Mouse (Mus musculus) liver (tissue): ENCODE measurements around the gene Ranbp3.

ENCODE experiments used
- DNase-seq: peaks from one replicate; pipeline ENCODE4 v3.0.0-alpha.2; 2020; ENCODE audit warnings: mixed read lengths

Ranbp3 gene

GRCm38 (mm10) chr17:56728117-56728516 lies 55.0 kb downstream of the Ranbp3 start:
- DNase-seq: peak; percentile 33

DNA sequence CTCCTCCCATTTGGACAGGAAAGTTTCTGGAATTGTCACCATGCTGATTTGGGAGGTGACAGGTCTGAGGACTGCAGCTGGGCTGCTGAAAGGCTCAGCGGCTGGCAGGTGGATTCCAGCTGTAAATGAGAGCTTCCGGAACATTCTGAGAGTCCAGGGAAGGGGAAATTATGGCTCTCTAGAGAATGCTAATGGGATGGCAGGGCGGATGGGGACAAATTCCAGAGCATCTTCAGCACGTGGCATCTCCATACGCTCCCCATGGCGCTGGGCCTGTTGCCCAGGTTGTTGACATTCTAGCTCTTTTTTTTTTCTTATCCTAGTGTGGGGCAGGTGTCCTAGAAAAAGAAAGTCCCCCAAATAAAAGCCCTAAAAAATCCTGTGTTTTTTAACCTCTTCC lies 56.1 kb downstream of the Ranbp3 start:
- DNase-seq: no peak

DNA sequence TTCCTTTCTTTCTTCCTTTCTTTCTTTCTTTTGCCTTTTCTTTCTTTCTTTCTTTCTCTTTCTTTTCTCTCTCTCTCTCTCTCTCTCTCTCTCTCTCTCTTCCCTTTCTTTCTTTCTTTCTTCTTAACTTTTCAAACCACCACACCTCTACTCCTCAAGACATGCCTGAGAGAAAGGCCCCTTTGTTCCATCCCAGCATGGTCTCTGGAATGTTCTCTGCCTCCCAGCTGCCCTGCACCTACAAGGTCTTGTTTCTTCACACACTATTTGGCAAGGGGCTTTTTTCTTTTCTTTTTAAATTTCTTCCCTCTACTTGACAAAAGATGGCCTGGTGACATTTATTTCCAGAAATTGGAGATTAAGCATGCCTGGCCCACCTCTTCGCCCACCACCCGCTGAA lies 56.6 kb downstream of the Ranbp3 start:
- DNase-seq: no peak

GRCm38 (mm10) chr17:56736534-56736933 lies 63.4 kb downstream of the Ranbp3 start:
- peak; percentile 57 for DNase-seq

DNA sequence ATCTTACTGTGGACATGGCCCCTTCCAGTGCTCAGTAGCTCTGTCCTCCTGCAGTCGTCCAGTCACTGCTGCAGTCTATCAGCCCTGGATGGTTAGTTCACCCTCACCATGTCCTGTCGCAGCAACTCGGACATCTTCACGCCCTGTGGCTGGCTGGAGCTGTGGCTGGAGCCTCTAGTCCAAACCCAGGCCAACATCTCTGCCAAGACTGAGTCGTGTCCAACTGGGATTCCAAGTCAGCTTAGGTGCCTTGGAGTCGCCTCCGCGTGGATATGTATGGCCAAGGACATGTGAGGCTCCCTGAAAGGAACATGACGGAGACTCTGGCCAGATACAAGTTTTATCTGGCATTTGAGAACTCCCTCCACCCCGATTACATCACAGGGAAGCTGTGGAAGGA lies 65.1 kb downstream of the Ranbp3 start:
- no peak for DNase-seq

DNA sequence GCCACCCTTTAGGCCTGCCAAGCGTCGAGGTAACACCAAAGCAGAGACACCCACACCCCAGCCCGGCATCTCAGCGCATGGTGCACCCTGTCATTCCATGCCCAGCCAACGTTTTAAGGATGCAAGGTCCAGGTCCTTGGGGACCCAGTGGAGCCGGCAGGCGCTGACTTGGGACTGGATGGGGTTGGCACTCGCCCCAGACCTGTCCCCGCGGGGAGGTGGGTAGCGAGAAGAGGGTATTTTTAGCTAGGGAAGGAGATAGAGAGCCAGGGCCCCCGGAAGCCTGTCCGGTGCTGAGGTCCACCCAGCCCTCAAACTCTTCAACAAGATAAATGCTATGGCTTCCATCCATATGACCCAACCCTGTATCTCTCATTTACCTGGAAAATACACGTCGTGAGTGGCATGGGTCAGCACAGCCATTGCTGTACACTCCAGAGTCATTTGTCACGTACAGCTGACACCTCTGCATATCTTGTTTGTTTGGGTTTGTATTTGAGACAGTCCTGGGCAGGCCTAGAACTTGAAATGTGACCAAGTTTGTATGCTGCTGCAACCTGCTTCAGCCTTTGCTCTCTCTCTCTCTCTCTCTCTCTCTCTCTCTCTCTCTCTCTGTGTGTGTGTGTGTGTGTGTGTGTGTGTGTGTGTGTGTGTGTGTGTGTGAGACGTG lies 67.2 kb downstream of the Ranbp3 start:
- no peak for DNase-seq

GRCm38 (mm10) chr17:56740788-56741160 lies 67.7 kb downstream of the Ranbp3 start:
- DNase-seq: no peak

GRCm38 (mm10) chr17:56744173-56744572 lies 71.1 kb downstream of the Ranbp3 start:
- no peak for DNase-seq

DNA sequence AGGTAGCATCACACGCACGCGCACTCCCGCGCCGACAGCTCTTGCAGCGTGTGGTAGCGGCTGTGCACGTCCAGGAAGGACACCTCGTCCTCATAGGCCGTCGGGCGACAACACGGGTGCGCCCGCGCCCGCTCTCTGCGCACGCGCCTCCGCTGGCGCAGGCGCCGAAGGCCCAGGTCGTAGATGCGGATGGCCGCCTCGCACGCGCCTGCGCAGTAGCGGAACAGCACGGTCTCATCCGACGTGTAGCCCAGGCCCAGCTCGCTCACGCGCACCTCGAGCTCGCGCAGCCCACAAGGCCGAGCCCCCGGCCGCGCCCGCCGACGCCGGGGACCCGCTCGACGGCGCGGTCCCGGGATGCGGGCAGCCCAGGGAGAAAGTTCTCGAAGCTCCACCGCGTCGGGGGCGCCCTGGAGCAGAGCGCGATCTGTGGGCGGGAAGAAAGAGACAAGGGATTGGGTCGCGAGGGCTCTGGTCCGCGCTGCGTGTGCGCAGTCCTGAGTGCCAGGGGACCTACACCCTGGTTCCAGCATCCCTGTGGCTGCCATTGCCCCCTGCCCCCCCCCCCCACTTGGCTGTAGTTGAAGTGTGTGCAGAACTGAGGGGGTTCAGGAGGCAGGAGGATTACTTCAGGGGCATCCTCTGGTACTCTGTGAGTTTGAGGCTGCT lies 78.4 kb downstream of the Ranbp3 start:
- DNase-seq: peak; percentile 74

- DNase-seq: no peak
Observed at GRCm38 (mm10) chr17:56753452-56753851, 80.4 kb downstream of the Ranbp3 start.

DNA sequence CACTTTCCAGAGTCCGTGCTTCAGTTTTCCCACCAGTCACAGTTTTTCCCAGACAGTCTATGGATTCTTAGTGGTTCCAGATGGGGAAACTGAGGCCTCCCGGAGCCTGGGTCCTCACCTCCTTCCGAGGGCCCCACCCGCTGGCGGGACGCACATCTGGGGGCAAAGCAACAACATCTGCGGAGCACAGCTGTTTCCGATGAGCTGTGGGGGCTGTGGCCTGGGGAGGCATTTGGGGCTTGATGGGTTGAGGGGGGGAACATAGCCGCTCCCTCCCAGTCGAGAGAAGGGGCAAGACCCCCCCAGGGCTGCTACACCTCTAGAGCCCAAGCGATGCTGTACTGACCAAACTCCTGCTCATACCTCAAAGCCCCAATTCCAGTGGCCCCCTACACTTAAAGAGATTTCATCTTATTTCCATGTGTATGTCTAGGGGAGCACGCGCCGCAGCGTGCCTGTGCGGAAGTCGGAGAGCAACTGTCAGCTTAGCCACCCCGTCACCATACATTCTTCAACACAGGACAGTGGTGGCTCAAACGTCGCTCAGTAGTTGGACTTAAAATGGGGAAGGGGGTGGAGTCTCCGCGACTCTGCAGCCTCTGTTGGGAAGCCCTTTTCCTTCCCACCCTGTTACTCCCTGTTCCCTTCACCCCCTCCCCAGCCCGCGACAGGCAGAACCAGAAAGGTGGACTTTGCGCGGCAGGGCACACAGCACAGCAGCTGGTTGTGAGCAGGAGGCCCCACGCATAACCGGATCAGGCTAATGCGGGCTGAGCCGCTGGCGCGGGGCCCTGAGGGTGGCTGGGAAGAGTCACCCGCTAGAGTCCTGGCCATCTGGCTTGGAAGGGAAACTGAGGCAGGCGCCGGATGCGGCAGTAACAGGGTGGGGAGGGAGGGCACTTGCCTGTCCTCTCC lies 81.4 kb downstream of the Ranbp3 start:
- DNase-seq: no peak

DNA sequence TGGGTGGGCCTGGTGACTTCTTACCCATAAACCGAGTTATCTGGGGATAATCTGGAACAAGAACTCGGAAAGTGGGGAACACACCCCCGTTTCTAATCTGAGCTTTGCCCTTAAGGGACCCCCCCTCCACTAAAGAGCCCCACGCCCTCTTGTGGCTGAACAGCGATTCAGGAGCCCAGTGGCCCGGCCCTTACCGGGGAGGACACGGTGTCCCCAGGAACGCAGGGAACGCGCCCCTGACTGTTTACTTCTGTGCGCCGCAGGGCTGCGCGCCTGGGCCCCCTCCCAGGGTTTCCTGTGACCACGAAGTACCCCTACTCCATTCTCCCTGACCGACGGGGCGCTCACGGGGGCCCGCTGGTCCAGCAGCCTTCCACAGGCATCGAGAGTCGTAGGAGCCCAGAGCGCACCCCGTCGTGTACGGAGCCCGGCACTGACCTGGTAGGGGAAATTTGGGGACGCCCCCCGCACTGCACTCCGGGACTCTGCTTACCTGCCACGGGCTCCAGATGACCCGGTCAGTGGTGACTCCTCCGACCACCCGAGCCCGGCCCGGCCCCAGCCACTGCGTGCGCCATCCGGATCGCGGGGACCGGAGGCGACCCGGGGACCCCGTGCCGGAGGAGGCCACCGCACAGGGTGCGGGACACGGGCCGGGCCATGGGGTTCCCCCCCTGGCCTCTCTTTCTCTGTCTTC lies 83.8 kb downstream of the Ranbp3 start:
- peak; percentile 59 for DNase-seq

- DNase-seq: peak; percentile 95
Observed at GRCm38 (mm10) chr17:56757416-56758123, 84.5 kb downstream of the Ranbp3 start, which contains the start of gene Nrtn. Gene Nrtn (minus strand): TSS chr17:56757530.

GRCm38 (mm10) chr17:56758132-56758531 lies 85.0 kb downstream of the Ranbp3 start:
- peak; percentile 91 for DNase-seq

GRCm38 (mm10) chr17:56759261-56759660 lies 86.2 kb downstream of the Ranbp3 start:
- DNase-seq: no peak

GRCm38 (mm10) chr17:56761077-56761476 lies 88.0 kb downstream of the Ranbp3 start:
- DNase-seq: no peak
